Mouse (Mus musculus) testis, postnatal 10 days (tissue): Measurements from ENCODE around the gene Porcn.

Experiments used
- DNase-seq: peaks from one replicate; pipeline ENCODE4 v3.0.0; 2021; ENCODE audit warnings: low spot score

Porcn gene

GRCm38 (mm10) chrX:8205551-8205950 lies 774 bp downstream of the Porcn start:
- DNase-seq = no peak

GRCm38 (mm10) chrX:8205088-8205487 lies 1.2 kb downstream of the Porcn start:
- DNase-seq = no peak

- no peak for DNase-seq
These were observed 2.2 kb downstream of the Porcn start for GRCm38 (mm10) chrX:8204076-8204475.

GRCm38 (mm10) chrX:8203105-8203504 lies 3.2 kb downstream of the Porcn start:
- no peak for DNase-seq

GRCm38 (mm10) chrX:8193419-8193723 lies 13.0 kb downstream of the Porcn start, which contains the start of gene Ebp:
Gene Ebp, minus strand, starts transcription at chrX:8193512.
- no peak for DNase-seq

- DNase-seq = peak; percentile 71
These were observed 13.5 kb downstream of the Porcn start for GRCm38 (mm10) chrX:8192640-8193418.

GRCm38 (mm10) chrX:8192126-8192639 lies 14.1 kb downstream of the Porcn start:
- DNase-seq = peak; percentile 40

- no peak for DNase-seq
These were observed 23.3 kb downstream of the Porcn start for GRCm38 (mm10) chrX:8182871-8183540.

- no peak for DNase-seq
These were observed 26.7 kb downstream of the Porcn start for GRCm38 (mm10) chrX:8179646-8180045.

- no peak for DNase-seq
These were observed 27.5 kb downstream of the Porcn start for GRCm38 (mm10) chrX:8178871-8179270.

GRCm38 (mm10) chrX:8175504-8176385 lies 30.6 kb downstream of the Porcn start, which contains the start of gene Tbc1d25:
Gene Tbc1d25, minus strand, starts transcription at chrX:8176181.
- DNase-seq = peak; percentile 85

- no peak for DNase-seq
These were observed 31.2 kb downstream of the Porcn start for GRCm38 (mm10) chrX:8175169-8175503.

- DNase-seq = no peak
These were observed 38.3 kb downstream of the Porcn start for GRCm38 (mm10) chrX:8167716-8168647.

GRCm38 (mm10) chrX:8164471-8164870 lies 41.9 kb downstream of the Porcn start:
- DNase-seq = no peak

GRCm38 (mm10) chrX:8163076-8163475 lies 43.2 kb downstream of the Porcn start:
- DNase-seq = no peak

GRCm38 (mm10) chrX:8145153-8145991 lies 61.0 kb downstream of the Porcn start, which contains the start of gene Rbm3:
Gene Rbm3, minus strand, starts transcription at chrX:8145880.
- DNase-seq = peak; percentile 82
